Mouse (Mus musculus): ENCODE measurements at regions not wholly inside any gene's neighbourhood (a gene's known extent, or its start where the extent isn't known, plus 50 kb on each side); places are given as distances from the start of the nearest gene placed in this dataset.

DNA sequence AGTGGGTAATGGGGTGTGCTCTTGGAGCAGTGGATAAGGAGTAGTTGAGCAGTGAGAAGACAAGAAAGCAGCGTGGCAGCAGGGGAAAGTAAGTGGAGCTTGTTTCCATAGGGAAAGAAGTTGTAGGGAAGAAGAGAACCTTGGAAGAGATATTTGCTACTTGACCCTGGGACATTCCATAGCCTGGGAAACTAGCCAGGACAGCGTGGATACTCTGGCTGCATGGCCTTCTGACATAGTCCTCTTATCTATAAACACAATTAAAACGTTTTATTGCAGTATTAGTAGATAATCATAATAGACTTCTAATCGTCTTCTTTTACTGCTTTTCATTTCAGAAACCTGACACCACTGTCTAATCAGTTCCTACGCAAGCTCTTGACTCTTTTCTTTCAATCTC lies 207.4 kb upstream of the Gm6812 start:
- DNase-seq, result peak; percentile 11
